Mouse (Mus musculus): Measurements from ENCODE around the gene Ing3.

DNA sequence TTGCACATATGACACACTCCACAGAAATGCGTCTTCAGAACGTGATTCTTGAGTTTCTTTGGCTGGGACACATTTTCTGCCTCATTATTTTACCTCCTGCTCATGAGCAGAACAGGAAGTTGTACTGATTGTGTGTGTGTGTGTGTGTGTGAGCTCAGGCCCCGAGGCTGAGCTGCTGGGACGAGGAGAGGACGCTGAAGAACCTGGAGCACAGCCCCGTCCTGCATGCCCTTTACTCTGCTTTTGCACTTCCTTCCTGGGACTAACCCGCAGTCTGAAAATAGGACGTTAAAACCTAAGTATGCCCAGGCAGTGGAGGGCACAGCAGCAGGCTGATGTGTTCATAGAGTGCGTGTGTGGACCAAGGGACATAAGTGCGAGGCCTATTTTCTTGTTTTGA is 70.3 kb downstream of the Ing3 start:
- TF ChIP-seq POLR2A (IDR thresholded peaks at IDR 0.05; ENCODE audit: insufficient read length, low read depth) (no peak), SRF (IDR thresholded peaks at IDR 0.05; ENCODE audit: control insufficient read depth, insufficient read length, low read depth) (no peak), POLR2AphosphoS2 (IDR thresholded peaks at IDR 0.05; ENCODE audit: insufficient read length, low read depth) (no peak), USF1 (IDR thresholded peaks at IDR 0.05; ENCODE audit: low read depth) (no peak), E2F4 (IDR thresholded peaks at IDR 0.05; ENCODE audit: insufficient read depth) (no peak), MYOG (IDR thresholded peaks at IDR 0.05; ENCODE audit: control insufficient read depth in 1 of 3, insufficient read depth in 1 of 3, insufficient read length in 2 of 3, low read depth in 2 of 3) (no peak), MYOD1 (IDR thresholded peaks at IDR 0.05; ENCODE audit: control insufficient read depth in 1 of 3, insufficient read length in 2 of 3, low read depth in 2 of 3) (no peak), REST (IDR thresholded peaks at IDR 0.05; ENCODE audit: insufficient read depth, insufficient read length) (no peak), TCF3 (IDR thresholded peaks at IDR 0.05; ENCODE audit: insufficient read length, low read depth) (no peak)
